Mouse (Mus musculus) naive thymus-derived CD4-positive, alpha-beta T cell, adult 2 months (primary cell): Measurements from ENCODE around the gene Aknad1.

Experiments
- DNase-seq: peaks from one replicate; pipeline ENCODE4 v3.0.0-alpha.2; 2011; ENCODE audit warnings: low read depth

Aknad1 gene

DNA sequence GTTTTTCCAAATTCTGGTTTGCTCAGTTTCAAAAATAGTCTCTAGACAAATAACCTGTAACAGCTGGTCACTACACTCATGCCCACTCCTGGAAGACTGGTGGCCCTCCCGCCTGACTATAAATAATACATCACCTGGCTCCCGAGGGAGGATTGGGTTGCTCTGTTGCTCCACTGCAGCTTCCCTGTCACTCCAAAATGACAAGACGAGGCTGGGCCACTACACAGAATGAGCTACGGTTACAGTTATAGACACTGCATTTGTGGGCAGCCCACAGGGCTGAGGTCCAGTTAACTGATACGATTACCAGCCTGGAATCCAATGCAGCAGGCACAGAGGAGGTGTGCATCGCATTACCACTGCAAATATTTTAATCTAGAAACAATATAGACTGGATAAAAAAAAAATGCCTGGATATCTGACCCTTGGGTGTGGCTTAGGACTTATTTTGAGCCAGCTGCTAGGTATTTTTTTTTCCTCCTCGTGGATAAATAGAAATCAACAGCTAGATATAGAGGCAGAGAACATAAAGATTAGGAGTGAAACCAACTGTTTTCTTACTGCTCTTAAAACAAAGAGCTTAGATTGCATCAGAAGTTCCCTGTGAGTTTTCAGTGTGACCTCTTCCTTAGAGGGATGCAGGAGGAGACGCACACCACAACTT lies at the start of gene Aknad1:
Gene Aknad1 (plus strand): TSS at position 614 of the 664 bp plus-strand sequence.
- DNase-seq = no peak

DNA sequence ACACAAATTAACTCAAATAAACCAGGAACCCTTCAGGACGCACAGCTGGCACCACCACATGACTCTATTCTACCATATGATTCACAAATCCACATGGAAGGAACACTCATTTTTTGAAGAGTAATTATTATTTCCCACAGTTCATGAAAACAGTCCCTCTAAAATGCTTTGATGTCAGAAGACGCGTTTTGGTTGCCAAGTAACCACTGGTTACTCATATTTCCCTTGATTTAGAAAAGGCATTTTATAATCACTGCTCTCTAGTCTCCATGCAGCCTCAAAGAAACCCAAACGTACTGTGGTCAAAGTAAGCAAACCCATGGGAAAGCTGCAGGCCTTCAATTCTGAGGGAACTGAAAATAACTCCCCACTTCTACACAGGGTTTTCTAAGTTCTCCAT lies 49.5 kb upstream of the Aknad1 start:
- no peak for DNase-seq

DNA sequence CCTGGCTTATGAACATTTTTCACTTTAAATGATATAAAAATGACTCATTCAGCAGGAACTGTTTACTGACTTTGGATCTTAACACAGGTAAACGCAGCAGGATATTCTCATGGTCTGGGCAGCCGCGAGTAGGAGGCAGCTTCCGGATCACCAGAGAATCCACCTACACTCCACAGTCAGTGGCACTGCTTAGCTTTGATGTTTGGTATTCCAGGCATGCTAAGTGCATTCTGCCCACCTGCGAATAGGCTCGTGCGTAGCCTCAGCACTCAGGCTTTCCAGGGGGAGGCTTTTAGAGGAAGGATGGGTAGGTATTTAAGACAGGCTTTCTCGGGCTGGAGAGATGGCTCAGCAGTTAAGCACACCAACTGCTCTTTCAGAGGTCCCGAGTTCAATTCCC lies 45.1 kb upstream of the Aknad1 start:
- no peak for DNase-seq

DNA sequence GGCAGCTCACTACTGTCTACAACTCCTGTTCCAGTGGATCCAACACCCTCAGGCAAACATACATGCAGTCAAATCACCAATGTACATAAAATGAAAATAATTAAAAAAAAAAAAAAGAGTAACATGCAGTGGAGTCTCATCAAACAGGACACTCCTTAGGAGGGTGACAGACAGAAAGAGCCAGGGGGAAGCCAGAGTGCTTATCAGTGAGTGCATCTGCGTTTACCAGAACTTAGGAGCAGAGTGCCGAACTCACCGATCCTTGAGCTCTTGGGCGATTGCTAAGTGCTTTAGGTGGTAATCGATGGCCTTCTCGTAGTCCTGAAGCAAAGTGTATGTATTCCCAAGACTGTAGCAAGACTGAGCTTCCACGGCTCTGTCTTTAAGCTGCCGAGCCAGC lies 40.8 kb upstream of the Aknad1 start:
- DNase-seq = no peak

DNA sequence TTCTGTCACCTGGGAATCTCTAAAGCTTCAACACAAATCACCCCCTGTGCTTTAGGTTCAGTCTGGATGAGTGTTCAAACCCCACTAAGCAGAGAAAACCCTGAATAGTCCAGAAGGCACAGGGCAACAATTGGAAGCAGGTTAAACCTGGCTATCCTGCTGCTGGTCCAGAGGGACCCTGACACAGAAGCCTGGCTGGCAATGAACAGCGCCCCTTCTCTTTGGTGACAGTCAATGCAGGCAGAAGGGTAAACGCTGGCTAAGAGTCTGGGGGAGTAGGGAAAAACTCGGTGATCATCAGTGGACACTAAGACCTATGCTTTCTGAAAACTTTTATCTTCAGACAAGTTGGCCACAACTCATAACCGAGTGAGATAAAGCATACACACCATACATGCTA lies 39.7 kb upstream of the Aknad1 start:
- no peak for DNase-seq

DNA sequence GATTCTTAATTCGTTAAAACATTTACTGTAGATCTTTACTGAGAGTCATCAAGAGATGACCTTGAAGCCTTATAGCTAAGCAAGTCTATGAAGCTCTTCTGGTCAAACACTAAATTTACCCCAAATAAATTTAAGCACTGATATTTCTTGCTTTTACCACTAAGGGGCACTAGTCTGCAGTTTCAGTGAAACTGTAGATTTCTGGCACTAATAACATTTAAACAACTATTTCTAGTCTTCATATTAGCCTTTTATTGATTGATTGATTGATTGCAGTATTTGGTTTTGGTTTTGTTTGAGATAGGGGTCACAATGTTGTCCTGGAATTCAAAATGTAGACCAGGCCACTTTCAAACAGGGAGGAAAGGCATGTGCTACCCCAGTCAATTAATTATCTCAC lies 38.2 kb upstream of the Aknad1 start:
- DNase-seq = peak; percentile 61

DNA sequence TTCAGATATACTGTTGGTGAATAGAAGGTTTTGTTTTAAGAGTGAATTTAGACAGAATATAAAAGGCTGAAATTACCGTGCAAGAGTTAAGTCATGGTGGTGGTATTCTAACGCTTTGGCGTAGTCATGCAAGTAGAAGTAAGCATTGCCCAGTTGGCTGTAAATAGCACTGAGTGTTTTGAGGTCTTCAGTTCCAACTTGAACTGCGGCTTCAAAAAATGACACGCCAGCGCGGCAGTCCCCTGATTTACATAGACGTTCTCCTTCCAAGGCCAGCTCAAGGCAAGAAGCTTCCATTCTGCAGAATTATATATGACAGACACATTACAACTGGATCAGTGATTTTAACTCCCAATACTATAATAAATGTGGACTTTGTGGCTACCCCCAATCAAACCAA lies 36.7 kb upstream of the Aknad1 start:
- no peak for DNase-seq

DNA sequence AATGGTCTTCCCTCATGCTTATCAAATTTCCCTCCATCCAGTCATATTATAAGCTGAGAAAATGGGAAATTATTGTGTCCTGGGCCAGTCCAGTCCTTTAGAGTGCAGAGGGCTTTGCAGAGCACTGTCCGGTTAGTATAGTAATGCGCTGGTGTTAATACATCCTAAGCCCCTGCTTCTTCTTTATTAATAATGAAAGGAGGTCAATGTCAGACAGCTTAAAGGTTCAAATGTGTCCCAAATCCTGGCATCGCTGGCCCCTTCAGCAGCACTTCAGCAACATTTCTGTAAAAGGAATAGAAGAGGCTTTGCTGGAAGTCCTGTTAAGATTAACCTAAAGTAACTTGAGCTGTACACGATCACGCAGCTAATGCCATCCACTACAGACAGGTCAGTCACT lies 28.2 kb upstream of the Aknad1 start:
- DNase-seq = no peak

DNA sequence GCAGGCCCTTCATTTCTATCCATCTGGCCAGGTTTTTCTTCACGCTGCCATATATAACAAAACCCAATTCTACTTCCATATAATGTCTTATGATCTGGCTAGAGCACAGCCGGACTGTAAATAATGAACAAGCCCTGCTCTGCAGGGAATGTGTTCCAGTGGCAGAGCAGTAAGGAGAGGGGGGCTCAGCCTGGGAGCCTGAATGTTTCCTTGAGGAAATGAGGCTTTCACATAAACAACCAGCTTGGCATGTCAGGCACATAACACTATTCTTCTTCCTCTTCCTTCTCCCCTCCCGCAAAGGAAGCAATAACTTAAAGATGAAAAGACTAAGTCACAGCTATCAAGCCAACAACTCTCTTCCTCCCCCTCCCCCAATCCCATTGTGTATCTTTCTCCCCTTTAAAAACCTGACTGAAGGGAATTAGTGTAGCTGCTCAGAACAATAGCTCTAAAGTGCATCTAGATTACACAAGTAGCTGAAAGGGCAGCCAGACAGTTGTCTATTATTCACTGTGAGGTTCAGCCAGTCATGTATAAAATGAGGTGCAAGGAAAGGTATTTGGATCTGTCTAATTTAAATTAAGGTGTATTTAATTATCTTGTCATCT lies 26.3 kb upstream of the Aknad1 start:
- peak; percentile 55 for DNase-seq

DNA sequence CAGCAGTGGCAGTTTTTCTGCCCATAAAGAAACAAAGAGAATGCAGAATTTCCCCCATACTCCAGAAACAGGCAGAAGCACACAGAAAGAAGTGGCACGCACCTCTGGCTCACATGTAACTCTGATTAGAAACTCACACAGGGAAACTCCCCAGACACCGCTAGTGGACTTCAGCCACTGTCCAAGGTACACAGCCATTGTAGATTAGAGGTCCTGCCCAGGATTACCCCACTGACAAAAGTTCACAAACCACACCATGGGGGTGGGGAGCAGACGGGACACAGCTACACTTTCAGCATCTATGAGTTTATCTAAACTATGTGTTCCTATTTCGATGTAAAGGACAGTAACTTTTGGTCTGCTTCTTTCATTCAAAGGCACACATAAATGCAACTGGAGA lies 24.6 kb upstream of the Aknad1 start:
- no peak for DNase-seq

DNA sequence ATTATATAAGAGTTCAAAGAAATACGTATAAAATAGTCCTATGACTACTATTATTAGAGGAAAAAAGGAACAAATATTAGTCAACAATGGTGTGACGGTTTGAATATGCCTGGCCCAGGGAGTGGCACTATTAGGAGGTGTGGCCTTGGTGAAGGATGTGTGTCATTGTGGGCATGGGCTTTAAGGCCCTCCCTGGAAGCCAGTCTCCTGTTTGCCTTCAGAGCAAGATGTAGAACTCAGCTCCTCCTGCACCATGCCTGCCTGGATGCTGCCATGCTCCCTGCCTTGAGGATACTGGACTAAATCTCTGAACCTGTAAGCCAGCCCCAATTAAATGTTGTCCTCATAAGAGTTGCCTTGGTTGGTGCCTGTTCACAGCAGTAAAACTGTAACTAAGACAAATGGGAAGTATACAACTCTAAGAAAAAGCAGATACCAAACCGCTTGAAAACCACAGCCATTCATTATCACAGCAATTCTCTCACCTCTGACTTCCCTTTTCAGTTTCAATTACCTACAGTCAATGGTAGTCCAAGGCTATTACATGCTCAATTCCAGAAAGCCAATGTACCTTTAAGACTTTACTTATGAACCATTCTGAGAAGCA lies 21.5 kb upstream of the Aknad1 start:
- peak; percentile 34 for DNase-seq

DNA sequence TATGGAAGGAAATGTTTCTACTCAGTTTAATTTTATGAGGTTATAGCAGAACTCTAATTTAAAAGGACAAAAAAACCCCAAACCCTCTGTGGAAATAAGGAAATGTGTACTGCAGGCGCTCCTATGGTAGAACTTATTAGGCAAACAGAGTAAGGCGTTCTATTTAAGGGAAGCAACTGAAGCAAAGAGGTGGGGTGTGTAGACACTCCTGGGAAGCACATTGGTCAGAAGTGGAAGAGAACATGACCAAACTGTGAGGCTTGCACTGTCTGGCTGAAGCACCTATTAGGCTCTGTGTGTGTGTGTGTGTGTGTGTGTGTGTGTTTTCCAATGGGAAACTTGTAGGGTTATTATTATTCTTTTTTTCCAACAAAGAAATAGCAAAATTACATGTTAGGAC lies 20.1 kb upstream of the Aknad1 start:
- DNase-seq = no peak

DNA sequence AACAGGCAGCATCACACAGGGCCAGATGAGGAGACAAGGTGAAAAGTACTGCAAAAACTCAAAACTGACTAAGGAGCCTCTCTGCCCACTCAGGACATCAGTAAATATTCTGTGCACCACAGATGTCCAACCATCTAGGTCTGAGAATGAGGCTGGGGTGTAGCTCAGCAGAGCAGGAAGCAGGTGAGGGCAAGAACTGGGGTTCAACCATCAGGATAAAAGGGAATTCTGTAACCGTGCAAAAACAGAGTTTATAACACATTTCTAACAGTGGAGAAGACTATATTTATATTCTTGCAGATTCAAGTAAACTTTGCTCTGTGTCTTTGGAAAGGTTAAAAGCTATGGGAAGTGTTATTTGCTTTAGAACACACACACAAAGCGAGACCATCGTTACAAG lies 19.7 kb upstream of the Aknad1 start:
- DNase-seq = no peak

DNA sequence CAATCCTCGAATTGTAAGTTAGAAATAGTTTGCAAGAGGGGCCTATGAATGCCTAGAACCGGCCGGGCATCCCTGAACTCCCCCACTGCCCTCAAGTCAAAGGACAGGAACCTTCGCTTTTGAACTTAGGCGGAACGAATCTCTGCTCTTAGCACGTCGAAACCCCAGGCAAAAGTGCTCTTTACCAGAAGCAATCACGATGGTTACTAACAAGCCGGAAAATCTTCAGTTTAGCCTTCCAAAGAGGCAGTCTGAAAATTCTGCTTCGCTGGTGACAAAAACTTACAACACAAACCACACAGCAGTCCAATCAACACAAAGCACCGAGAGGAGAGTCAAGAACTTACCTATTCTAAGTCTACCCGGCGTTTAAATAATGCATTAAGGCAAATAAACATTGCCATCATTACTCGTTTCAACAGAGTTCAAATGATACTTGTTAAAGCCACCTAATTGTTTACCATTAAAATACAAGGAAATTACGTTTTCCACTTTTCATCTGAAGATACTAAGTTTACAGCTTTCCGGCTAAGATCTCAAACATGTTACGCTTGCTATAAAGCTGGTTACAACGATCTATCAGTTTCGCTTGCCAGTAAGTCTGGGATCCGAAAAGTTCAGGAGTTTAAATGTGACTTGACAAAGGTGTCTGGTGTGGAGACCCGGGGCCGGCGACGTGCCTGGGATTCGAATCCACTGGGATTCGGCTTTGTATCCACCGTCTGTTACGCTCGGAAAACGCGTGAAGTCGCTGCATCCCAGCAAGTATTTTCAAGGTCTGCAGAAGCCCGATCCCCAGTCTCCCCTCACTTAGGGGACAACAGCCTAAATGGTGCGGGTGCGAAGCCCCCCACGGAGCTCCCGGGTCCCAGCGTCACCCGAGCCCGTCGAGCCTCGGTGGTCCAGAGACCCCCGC lies 18.1 kb upstream of the Aknad1 start:
- peak; percentile 51 for DNase-seq

DNA sequence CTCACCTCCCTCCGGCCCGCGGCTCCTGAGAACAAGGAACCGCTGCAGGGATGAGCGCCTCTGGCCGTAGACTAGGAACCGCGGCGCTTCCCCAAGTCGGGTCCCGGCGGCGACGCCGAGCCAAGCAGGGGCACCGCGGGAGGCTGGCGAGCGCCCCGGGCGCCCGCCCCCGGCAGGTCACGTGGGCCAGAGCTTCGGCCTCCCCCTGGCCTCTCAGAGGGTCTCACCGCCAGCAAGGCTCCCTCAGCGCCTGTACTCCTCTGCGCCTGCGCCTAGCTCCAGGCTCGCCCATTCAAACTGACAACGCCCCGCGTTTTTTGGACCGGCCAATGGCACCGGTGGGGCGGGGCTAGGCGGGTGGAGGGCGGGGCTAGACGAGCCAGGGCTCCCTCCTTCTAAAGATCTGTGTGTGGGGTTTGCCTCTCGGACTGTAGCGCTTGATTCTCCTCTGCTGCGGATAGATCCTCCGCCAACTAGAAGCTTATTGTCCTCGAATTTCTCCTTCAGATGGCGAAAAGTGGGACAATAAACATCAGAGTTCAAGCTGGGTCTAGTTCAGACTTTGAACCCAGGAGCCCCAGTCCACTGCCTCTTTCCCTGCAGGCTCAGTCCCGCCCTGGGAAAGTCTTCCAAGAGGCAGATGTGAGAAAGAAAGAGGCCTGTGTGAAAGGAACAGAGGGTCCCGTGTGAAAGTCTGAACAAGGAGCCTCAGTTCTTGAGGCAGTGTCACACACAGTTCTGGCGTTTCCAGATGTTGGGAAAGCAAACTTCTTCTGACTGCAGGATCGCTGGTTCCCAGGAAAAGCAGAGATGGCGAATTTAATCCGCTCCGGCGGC lies 17.2 kb upstream of the Aknad1 start, which contains the start of gene Gpsm2:
Gene Gpsm2 (minus strand): TSS at position 274 of the 837 bp plus-strand sequence.
- peak; percentile 94 for DNase-seq

DNA sequence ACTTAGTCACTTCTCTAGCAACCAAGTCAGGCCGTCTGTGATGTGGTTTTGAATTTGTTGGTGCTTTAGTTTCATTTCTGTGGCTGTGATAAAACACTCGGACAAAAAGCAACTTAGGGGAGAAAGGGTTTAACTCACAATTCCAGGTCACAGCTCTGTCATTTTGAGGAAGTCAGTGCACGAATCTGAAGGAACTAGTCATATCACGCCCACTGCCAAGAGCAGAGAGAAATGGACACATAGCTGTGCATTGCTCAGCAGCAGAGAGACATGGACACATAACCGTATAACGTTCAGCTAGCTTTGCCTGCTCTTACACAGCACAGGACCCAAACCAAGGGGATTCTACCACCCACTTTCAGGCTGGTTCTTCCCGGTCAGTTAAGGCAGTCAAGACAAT lies 13.0 kb upstream of the Aknad1 start:
- no peak for DNase-seq

DNA sequence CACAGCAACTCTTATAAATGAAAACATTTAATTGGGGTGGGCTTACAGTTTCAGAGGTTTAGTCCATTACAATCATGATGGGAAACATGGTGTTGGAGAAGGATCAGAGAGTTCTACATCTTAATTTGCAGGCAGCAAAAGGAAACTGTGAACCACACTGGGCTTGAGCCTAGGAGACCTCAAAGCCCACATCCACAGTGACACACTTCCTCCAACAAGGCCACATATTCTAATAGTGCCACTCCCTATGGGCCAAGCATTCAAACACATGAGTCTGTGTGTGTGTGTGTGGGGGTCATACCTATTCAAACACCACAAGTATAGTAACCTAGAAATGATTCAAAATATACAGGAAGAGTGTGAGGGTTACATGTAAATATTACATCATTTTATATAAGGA lies 12.1 kb upstream of the Aknad1 start:
- no peak for DNase-seq

DNA sequence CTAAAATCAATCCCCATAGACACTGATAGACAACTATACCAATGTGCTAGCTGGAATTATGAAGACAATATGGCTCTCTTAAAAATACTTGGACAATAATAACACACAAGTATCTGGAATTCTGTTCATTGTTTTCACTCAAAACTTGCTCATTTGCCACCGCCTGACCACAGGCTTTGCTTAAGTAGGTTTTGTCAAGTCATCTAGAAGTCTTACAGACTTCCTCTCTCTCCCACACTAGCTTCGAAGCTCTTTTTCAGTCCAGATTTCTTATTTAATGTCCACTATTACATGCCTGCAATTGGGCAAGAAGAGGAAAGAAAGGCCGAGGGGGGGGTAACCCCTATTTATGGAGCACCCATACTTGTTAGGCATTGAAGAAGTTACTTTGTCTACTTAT lies 11.7 kb upstream of the Aknad1 start:
- no peak for DNase-seq

DNA sequence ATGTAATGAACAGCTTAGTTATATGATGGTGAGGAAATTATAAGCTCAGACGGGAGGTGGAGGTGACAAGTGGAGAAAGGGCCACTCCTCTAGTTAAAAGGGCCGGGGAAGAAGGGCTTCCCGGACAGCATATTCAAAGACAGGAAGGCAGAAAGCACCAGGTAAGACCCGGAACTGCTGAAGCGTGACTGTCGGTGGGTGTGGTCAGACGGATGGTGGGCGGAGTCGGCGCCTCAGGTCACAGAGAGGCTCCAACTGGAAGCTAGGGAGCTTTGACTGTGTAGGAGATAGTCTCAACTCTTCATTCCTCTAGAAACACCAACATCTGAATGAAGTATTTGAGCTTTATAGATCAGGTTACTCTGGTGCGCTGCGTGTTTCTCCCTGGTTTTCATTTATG lies 9.1 kb upstream of the Aknad1 start:
- DNase-seq = peak; percentile 49

DNA sequence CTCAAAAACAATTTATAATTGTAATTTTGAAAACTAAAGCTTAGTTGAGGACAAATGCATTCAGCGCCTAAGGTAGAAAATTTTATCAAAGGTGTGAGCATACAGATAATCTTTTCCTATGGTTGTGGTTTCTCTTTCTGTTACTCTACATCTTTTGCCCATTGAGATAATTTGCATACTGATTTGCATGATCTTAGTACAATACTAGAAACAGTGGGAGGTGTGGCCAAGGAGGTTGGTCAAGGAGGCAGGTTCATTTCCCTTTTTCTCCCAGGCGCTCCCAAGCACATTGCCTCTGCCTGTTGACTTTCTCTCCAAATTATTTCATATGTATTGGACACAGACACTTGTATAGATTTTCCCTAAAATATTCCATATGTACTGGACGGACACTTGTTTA lies 1.7 kb upstream of the Aknad1 start:
- DNase-seq = no peak

DNA sequence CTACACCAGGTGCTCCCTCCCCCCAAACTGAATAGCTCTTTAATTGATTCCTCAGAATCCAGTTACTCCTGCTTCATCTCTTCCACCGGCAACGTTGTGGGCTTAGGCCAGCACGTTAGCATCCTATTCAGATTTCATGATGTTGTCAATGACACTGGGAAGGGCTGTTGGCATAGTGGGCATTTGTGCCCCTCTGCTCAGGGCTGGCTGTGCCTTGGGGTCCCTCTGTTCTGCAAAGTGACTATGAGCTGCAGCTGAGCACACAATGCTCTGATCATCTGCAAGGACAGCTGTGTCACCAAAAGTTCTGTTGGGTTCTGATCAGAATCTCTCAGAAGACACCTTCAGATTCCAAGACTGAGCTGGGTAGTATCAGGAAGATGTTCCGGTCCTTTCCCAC lies 4.6 kb downstream of the Aknad1 start:
- no peak for DNase-seq

DNA sequence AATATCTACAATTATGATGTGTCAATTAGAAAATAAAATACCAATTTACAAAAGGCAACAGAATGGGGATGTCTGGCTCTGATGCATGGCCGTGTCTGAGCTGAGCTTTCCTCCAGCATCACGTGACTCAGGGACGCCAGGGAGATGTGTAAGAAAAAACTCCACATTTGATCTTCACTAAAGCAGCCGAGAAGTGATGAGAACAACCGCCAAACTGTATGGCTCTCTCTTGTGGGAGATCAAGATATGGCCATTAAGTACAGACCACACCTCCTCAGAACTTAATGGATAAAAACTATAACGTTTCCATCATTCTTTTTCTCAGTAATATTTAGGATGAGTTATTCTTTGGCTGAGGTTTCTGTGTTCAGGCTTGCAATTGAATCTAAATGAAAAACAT lies 11.6 kb downstream of the Aknad1 start:
- no peak for DNase-seq
